Mouse (Mus musculus) urinary bladder, postnatal 25 days (tissue): ENCODE measurements around the gene Gstt2.

Source experiments
- DNase-seq: peaks from one replicate; pipeline ENCODE4 v3.0.0; 2022; ENCODE audit warnings: low spot score

Gstt2 gene

GRCm38 (mm10) chr10:75837248-75837759 lies at the start of gene Gstt2:
TSS of gene Gstt2 (minus strand) at chr10:75837424.
- peak; percentile 89 for DNase-seq

- no peak for DNase-seq
Measured at GRCm38 (mm10) chr10:75884742-75885141, 47.5 kb upstream of the Gstt2 start.

GRCm38 (mm10) chr10:75883232-75883552 lies 46.0 kb upstream of the Gstt2 start:
- DNase-seq: peak; percentile 65

- DNase-seq: no peak
Measured at GRCm38 (mm10) chr10:75882433-75883231, 45.4 kb upstream of the Gstt2 start.

- no peak for DNase-seq
Measured at GRCm38 (mm10) chr10:75881578-75882432, 44.6 kb upstream of the Gstt2 start.

- DNase-seq: no peak
Measured at GRCm38 (mm10) chr10:75880771-75881577, 43.8 kb upstream of the Gstt2 start.

- no peak for DNase-seq
Measured at GRCm38 (mm10) chr10:75880351-75880750, 43.1 kb upstream of the Gstt2 start.

- DNase-seq: no peak
Measured at GRCm38 (mm10) chr10:75878836-75879235, 41.6 kb upstream of the Gstt2 start.

GRCm38 (mm10) chr10:75873543-75874170 lies 36.4 kb upstream of the Gstt2 start:
- DNase-seq: no peak

GRCm38 (mm10) chr10:75872915-75873542 lies 35.8 kb upstream of the Gstt2 start:
- peak; percentile 63 for DNase-seq

- DNase-seq: no peak
Measured at GRCm38 (mm10) chr10:75872025-75872914, 35.0 kb upstream of the Gstt2 start.

GRCm38 (mm10) chr10:75861587-75861986 lies 24.4 kb upstream of the Gstt2 start:
- no peak for DNase-seq

GRCm38 (mm10) chr10:75860746-75861145 lies 23.5 kb upstream of the Gstt2 start:
- no peak for DNase-seq

- DNase-seq: peak; percentile 79
Measured at GRCm38 (mm10) chr10:75859786-75860470, 22.7 kb upstream of the Gstt2 start, which contains the start of gene Mif. TSS of gene Mif (minus strand) at chr10:75860240.

GRCm38 (mm10) chr10:75859107-75859746 lies 22.0 kb upstream of the Gstt2 start:
- no peak for DNase-seq

GRCm38 (mm10) chr10:75857598-75857997 lies 20.4 kb upstream of the Gstt2 start:
- DNase-seq: no peak

GRCm38 (mm10) chr10:75856976-75857375 lies 19.8 kb upstream of the Gstt2 start:
- DNase-seq: no peak

GRCm38 (mm10) chr10:75856155-75856907 lies 19.1 kb upstream of the Gstt2 start:
- DNase-seq: no peak
